Mouse (Mus musculus) neural tube, embryonic 11.5 days (tissue): ENCODE measurements at regions not wholly inside any gene's neighbourhood (a gene's known extent, or its start where the extent isn't known, plus 50 kb on each side); places are given as distances from the start of the nearest gene placed in this dataset.

Experiments used
- ATAC-seq: fragments of 200-750 bp; cut with Nextera tagmentation; 2 replicates; pipeline ENCODE4 v1.8.0; 2017; ENCODE audit warnings: moderate number of reproducible peaks, mild to moderate bottlenecking, moderate TSS enrichment, moderate library complexity; ENCODE audit not compliant: insufficient read depth, low FRiP score, low TSS enrichment
- DNase-seq: peaks from one replicate; pipeline ENCODE4 v3.0.0-alpha.2; 2015; ENCODE audit warnings: low spot score
- H3K27ac ChIP-seq: fragments of 300-500 bp; sonication (generic); 2 replicates; pipeline ENCODE4 v1.5.1; 2014; ENCODE audit warnings: low read depth, mild to moderate bottlenecking, low read length
- H3K27me3 ChIP-seq: fragments of 300-500 bp; sonication (generic); 2 replicates; pipeline ENCODE4 v1.6.1; 2014; ENCODE audit warnings: mild to moderate bottlenecking, low read length, mixed read lengths; ENCODE audit not compliant: control insufficient read depth, insufficient read depth
- H3K36me3 ChIP-seq: fragments of 300-500 bp; sonication (generic); 2 replicates; pipeline ENCODE4 v1.6.1; 2014; ENCODE audit warnings: mild to moderate bottlenecking, low read length, moderate library complexity, mixed read lengths; ENCODE audit not compliant: control insufficient read depth, insufficient read depth
- H3K4me1 ChIP-seq: fragments of 300-500 bp; sonication (generic); 2 replicates; pipeline ENCODE4 v1.6.1; 2014; ENCODE audit warnings: low read length, mixed read lengths; ENCODE audit not compliant: control insufficient read depth, insufficient read depth
- H3K4me2 ChIP-seq: fragments of 300-500 bp; sonication (generic); 2 replicates; pipeline ENCODE4 v1.6.1; 2014; ENCODE audit warnings: low read depth, mild to moderate bottlenecking, moderate library complexity
- H3K4me3 ChIP-seq: fragments of 300-500 bp; sonication (generic); 2 replicates; pipeline ENCODE4 v1.5.1; 2014; ENCODE audit warnings: low read depth, low read length
- H3K9ac ChIP-seq: fragments of 300-500 bp; sonication (generic); 2 replicates; pipeline ENCODE4 v1.6.1; 2014; ENCODE audit warnings: mild to moderate bottlenecking, low read length
- H3K9me3 ChIP-seq: fragments of 300-500 bp; sonication (generic); 2 replicates; pipeline ENCODE4 v1.6.1; 2016; ENCODE audit warnings: low read length; ENCODE audit not compliant: control insufficient read depth
- WGBS: fragments of 180-500 bp; shearing (Covaris S2); extraction: QIAGEN DNeasy Blood & Tissue Kit; methylation state at CpG from one replicate; pipeline ENCODE4 v1.1.7; 2014; 5-methylcytosine and 5-hydroxymethylcytosine counted together

DNA sequence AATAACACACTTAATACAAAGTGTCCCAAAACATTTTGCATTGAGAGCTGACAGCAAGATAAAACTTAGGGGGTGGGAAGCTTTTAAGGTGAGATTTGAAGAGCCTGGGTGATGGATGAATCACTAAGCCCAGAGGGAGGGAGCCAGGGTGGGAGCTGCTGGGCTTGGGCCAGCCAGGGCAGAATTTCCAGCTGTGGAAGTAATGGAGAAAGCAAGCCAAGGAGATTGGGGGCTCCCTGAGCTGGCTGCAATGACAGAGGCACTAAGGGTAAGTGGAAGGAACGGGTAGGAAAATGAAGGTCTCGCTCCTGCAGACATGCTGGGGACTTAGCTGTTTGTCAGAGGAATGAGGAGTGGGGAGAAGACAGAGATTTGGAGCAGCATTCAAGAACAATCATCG is 81.2 kb downstream of the Cdca7 start:
- no peak for DNase-seq
- Histone ChIP-seq H3K27ac (no peak overlapping the region), H3K36me3 (no peaks in the 10 kb centered on the region), H3K9me3 (no peaks in the 10 kb centered on the region), H3K4me3 (no peak overlapping the region), H3K27me3 (no peaks in the 10 kb centered on the region), H3K4me1 (peaks cover 5% of the 10 kb centered on the region; the same call in 1 of the 2 replicates), H3K4me2 (no peak overlapping the region), H3K9ac (no peak overlapping the region)
- ATAC-seq: no peak
- 51% methylated on average over 3 of the region's 3 CpGs for WGBS

DNA sequence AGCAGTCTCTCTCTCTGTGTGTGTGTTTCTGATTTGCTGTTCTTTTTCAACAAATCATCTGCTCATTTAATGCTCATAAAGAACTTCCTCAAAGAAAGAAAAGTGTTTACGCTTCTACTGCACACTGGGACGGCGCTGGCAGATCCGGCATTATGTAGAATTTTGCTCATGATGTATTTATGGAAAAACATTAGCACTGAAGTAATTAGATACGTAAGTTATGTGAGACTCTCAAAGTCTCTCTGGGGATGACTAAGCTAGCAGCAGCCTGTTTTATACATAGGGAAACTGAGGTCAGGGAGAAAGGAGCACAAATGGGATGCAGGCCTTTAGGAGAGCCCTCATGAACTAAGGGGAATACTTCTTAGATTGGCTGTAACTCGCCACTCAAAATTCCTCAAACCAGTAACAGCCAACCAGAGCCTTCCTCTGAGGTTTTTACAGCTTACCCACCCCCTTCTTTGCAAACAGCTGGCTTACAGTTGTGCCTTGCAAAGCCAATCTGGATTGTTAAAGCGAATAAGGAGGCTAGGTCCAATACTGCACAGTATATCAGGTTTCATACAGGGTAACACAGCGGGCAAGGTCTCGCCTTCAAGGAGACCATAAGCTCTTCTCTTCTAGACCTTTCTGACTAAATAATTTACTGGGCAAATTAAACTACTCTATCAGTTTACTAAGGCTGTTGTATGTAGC is 81.8 kb downstream of the Cdca7 start:
- Histone ChIP-seq H3K36me3 (no peaks in the 10 kb centered on the region), H3K27ac (no peak overlapping the region), H3K9me3 (no peaks in the 10 kb centered on the region), H3K4me1 (peaks cover 5% of the 10 kb centered on the region; the same call in 1 of the 2 replicates), H3K4me2 (no peak overlapping the region), H3K27me3 (no peaks in the 10 kb centered on the region), H3K4me3 (no peak overlapping the region), H3K9ac (no peak overlapping the region)
- DNase-seq (no peak), ATAC-seq (no peak)
- 66% methylated on average over 9 of the region's 9 CpGs for WGBS

DNA sequence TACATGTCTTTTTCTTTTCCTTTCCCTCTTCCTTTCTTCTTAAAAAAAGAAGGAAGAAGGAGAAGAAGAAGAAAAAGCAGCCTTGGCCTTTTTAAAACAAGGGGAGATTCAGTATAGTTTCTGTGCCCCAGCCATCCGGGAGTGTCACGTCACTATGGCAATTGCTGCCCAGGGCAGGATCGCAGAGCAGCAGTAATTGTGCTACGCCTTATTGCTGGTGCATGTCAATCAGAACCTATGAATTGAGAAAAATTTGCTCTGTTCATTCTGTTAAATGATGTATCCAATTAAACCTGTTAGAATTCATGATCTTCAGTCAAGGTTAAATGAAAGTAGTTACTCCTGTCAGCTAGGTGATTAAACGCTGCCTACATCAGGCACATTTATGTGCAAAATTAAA is 85.4 kb downstream of the Cdca7 start:
- no peaks in the 10 kb centered on the region for H3K36me3 ChIP-seq
- H3K4me3 ChIP-seq: no peak overlapping the region
- no peak for DNase-seq
- no peak overlapping the region for H3K9ac ChIP-seq
- H3K4me2 ChIP-seq: no peak overlapping the region
- ATAC-seq: no peak
- no peaks in the 10 kb centered on the region for H3K9me3 ChIP-seq
- H3K27me3 ChIP-seq: no peaks in the 10 kb centered on the region
- no peak overlapping the region for H3K27ac ChIP-seq
- 72% methylated on average over 5 of the region's 5 CpGs for WGBS
- peaks cover 5% of the 10 kb centered on the region; the same call in 1 of the 2 replicates for H3K4me1 ChIP-seq

DNA sequence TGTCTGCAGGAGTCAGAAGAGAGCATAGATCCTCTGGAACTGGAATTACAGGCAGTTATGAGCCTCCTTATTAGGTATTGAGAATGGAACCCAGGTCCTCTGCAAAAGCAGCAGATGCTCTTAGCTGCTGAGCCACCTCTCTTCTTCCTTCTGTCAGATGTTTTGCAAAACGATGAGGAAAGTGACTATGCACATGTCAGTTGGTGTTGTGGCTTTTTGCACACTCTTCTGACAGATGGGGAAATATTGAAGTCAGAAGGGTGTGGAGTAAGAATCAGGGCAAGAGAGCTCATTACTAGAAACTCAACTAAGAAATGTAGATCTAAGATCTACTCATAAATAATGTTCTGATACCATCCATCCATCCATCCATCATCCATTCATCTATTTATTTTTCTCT is 102.4 kb downstream of the Cdca7 start:
- DNase-seq (no peak), ATAC-seq (no peak)
- no peak overlapping the region for H3K4me2 ChIP-seq
- no peaks in the 10 kb centered on the region for H3K9me3 ChIP-seq
- no peaks in the 10 kb centered on the region for H3K4me1 ChIP-seq
- H3K27me3 ChIP-seq: no peaks in the 10 kb centered on the region
- H3K4me3 ChIP-seq: no peak overlapping the region
- H3K27ac ChIP-seq: no peak overlapping the region
- H3K36me3 ChIP-seq: no peaks in the 10 kb centered on the region
- WGBS: 74% methylated on average over 1 of the region's 1 CpGs
- no peak overlapping the region for H3K9ac ChIP-seq

DNA sequence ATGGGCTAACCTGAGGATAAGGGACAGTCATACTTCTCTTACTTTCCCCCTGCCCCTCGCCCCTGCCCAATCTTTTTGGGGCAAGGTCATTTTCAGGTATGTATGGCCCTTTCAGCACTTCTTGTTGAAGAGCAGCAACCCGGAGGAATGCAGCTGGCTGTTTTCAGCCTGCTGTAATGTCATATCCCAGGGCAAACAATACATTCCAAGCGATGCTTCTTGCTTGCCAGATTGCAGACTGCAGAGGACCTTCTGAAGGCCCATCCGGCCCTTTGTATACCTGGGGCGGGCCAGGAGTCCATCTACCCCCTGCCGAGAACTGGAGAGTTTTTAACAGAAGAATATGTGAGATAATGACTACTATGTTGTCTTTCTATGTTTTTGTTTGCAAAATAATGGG is 105.2 kb downstream of the Cdca7 start:
- Histone ChIP-seq H3K36me3 (no peaks in the 10 kb centered on the region), H3K4me3 (no peak overlapping the region), H3K4me1 (no peaks in the 10 kb centered on the region), H3K9me3 (no peaks in the 10 kb centered on the region), H3K9ac (no peak overlapping the region), H3K4me2 (no peak overlapping the region), H3K27ac (no peak overlapping the region), H3K27me3 (no peaks in the 10 kb centered on the region)
- DNase-seq (no peak), ATAC-seq (no peak)
- 83% methylated on average over 6 of the region's 6 CpGs for WGBS

DNA sequence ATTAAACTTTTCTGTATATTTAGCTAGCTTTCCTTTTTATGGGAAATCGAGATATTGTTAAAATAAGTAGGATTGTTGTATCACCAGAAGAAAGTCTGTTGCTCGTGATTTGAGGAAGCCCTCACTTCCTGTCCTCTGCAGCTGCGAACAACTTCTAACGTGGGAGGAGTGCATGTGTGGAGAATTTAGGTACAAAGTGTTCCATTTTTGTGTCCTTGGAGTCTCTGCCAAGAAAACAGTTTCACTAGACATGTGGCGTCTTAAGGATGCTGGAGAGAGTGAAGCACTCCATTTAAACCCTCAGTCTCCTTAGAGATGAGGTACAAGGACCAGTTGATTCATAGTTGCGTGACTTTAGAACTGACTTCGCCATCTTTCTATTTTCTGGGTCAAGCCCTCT is 112.9 kb downstream of the Cdca7 start:
- no peak for ATAC-seq
- no peaks in the 10 kb centered on the region for H3K27me3 ChIP-seq

DNA sequence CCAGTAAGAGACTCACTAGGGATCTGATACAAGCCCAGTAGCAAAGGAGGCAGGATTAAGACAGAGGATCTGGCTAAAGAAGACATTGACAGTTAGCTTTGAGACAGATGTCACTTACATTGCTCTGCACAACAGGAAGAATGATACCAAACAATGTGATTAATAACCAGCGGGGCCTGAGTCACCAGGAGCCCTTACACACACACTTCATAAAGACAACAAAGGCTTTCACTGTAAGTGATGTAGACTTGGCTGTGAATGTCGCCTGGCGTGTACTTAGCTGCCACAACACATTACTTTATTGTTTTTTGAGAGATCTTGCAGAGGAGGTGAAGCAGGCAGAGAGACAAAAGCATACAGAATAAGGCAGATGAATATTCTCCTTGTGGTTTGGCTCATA is 116.1 kb downstream of the Cdca7 start:
- no peaks in the 10 kb centered on the region for H3K27me3 ChIP-seq
- H3K9me3 ChIP-seq: no peaks in the 10 kb centered on the region
- no peaks in the 10 kb centered on the region for H3K36me3 ChIP-seq
- 60% methylated on average over 3 of the region's 3 CpGs for WGBS
- H3K4me1 ChIP-seq: no peaks in the 10 kb centered on the region
- no peak overlapping the region for H3K4me2 ChIP-seq
- H3K27ac ChIP-seq: no peak overlapping the region
- ATAC-seq (no peak), DNase-seq (no peak)
- no peak overlapping the region for H3K4me3 ChIP-seq
- no peak overlapping the region for H3K9ac ChIP-seq

More for the DNA sequence above, 112.9 kb downstream of the Cdca7 start:
- DNase-seq: no peak
- no peaks in the 10 kb centered on the region for H3K9me3 ChIP-seq
- no peak overlapping the region for H3K27ac ChIP-seq
- no peak overlapping the region for H3K4me3 ChIP-seq
- no peaks in the 10 kb centered on the region for H3K36me3 ChIP-seq
- no peak overlapping the region for H3K9ac ChIP-seq
- no peaks in the 10 kb centered on the region for H3K4me1 ChIP-seq
- H3K4me2 ChIP-seq: no peak overlapping the region
- 82% methylated on average over 7 of the region's 7 CpGs for WGBS

DNA sequence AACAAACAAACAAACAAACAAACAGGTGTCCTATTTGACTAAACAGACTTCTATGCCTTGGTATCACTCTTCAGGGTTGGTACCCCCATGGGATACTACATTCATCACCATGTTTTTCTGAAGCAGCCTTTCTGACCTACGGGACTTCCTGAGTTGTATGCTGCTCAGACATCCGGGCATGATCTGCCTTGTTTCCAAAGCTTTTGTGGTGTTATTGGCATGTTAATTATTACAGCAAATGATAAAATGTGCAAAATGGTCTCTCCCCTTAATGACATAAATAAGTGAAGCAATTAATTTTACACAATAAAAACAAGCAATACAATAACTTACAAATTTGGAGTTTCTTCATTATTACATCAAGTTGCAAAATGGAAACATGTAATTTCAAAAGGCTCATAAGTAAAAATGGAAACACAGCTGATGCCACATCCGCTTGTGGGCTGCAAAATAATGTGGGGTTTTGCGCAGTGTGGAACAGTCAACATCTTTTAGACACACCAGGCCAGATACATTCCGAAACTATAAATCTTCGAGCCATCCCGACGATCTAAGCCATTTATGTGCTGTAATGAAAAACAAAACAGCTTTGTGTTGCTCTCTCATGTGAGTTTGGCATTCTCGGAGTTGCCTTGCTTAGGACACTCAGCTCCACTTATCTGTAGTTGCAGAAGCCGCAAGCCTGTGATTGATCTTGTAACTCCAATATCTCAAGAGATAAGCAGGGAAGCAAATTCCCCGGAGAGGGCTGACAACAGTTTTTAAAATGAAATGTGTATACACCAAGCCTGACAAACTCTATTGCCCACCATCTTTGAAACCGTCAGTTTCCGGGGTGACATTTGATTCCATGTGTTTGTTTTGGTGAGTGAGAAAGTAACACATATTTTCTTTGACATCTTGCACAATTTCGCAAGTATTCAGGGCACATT is 121.3 kb downstream of the Cdca7 start:
- DNase-seq (no peak), ATAC-seq (no peak)
- H3K4me2 ChIP-seq: no peak overlapping the region
- H3K4me3 ChIP-seq: no peak overlapping the region
- H3K9ac ChIP-seq: no peak overlapping the region
- H3K27ac ChIP-seq: no peak overlapping the region
- H3K36me3 ChIP-seq: no peaks in the 10 kb centered on the region
- H3K27me3 ChIP-seq: no peaks in the 10 kb centered on the region
- H3K9me3 ChIP-seq: no peaks in the 10 kb centered on the region
- H3K4me1 ChIP-seq: 0 out of 2 replicates have a peak, but pooled peaks cover 3% of the 10 kb centered on the region
- 75% methylated on average over 14 of the region's 14 CpGs for WGBS
